Mouse (Mus musculus): ENCODE results near the gene Capn2. TPM values are rescaled to one million over a fixed set of nuclear protein-coding genes. Genes with fewer than 3 reads are reported as not detected.

Gene Capn2
- polyA plus RNA-seq, 1 experiment from 2014 or later, result 39.6 TPM

GRCm38 (mm10) chr1:182506229-182506986, 11.0 kb downstream of the Capn2 start:
- no peak for ATAC-seq
- no peak overlapping the region for H3K27ac ChIP-seq (ENCODE audit: low read depth, low read length)
- no peaks in the 10 kb centered on the region for H3K4me1 ChIP-seq (ENCODE audit: control insufficient read depth, insufficient read depth, low read length)
- no peaks in the 10 kb centered on the region for H3K9me3 ChIP-seq (replicated peaks; ENCODE audit: control insufficient read depth, low read length)
- no peaks in the 10 kb centered on the region for H3K27me3 ChIP-seq (replicated peaks; ENCODE audit: control insufficient read depth, insufficient read depth, low read length)
- peaks cover 29% of the 10 kb centered on the region for H3K36me3 ChIP-seq (ENCODE audit: control insufficient read depth, insufficient read depth, low read length)
- DNase-seq (ENCODE audit: low spot score), result no peak
- 72% methylated on average over 7 of the region's 7 CpGs for WGBS
- no peak overlapping the region for H3K4me3 ChIP-seq (ENCODE audit: low read depth, low read length)
- H3K4me2 ChIP-seq (ENCODE audit: low read length), result no peak overlapping the region
- no peak overlapping the region for H3K9ac ChIP-seq (ENCODE audit: low read length)

GRCm38 (mm10) chr1:182505291-182505690, 12.1 kb downstream of the Capn2 start:
- Histone ChIP-seq H3K4me1 (ENCODE audit: control insufficient read depth, insufficient read depth, low read length) (no peaks in the 10 kb centered on the region), H3K36me3 (ENCODE audit: control insufficient read depth, insufficient read depth, low read length) (peaks cover 19% of the 10 kb centered on the region), H3K9me3 (replicated peaks; ENCODE audit: control insufficient read depth, low read length) (no peaks in the 10 kb centered on the region), H3K4me3 (ENCODE audit: low read depth, low read length) (no peak overlapping the region), H3K9ac (ENCODE audit: low read length) (no peak overlapping the region), H3K4me2 (ENCODE audit: low read length) (no peak overlapping the region), H3K27ac (ENCODE audit: low read depth, low read length) (no peak overlapping the region), H3K27me3 (replicated peaks; ENCODE audit: control insufficient read depth, insufficient read depth, low read length) (no peaks in the 10 kb centered on the region)
- no peak for DNase-seq (ENCODE audit: low spot score)
- no peak for ATAC-seq
- WGBS, result 95% methylated on average over 3 of the region's 3 CpGs

- DNase-seq (ENCODE audit: low spot score) (peak; percentile 64), ATAC-seq (no peak)
- H3K9ac ChIP-seq (ENCODE audit: low read length), result 0 out of 2 replicates have a peak overlapping the region, but pooled peaks have one; percentile 21
- H3K9me3 ChIP-seq (replicated peaks; ENCODE audit: control insufficient read depth, low read length), result no peaks in the 10 kb centered on the region
- H3K27ac ChIP-seq (ENCODE audit: low read depth, low read length), result no peak overlapping the region
- H3K4me2 ChIP-seq (ENCODE audit: low read length), result no peak overlapping the region
- no peaks in the 10 kb centered on the region for H3K27me3 ChIP-seq (replicated peaks; ENCODE audit: control insufficient read depth, insufficient read depth, low read length)
- WGBS, result 15% methylated on average over 4 of the region's 4 CpGs
- H3K36me3 ChIP-seq (ENCODE audit: control insufficient read depth, insufficient read depth, low read length), result peaks cover 11% of the 10 kb centered on the region; the same call in 1 of the 2 replicates
- H3K4me3 ChIP-seq (ENCODE audit: low read depth, low read length), result no peak overlapping the region
- no peaks in the 10 kb centered on the region for H3K4me1 ChIP-seq (ENCODE audit: control insufficient read depth, insufficient read depth, low read length)
Measured at GRCm38 (mm10) chr1:182504223-182504622, 13.2 kb downstream of the Capn2 start.

GRCm38 (mm10) chr1:182503206-182503900, 14.1 kb downstream of the Capn2 start:
- Histone ChIP-seq H3K4me2 (ENCODE audit: low read length) (no peak overlapping the region), H3K4me3 (ENCODE audit: low read depth, low read length) (no peak overlapping the region), H3K9me3 (replicated peaks; ENCODE audit: control insufficient read depth, low read length) (no peaks in the 10 kb centered on the region), H3K9ac (ENCODE audit: low read length) (no peak overlapping the region), H3K4me1 (ENCODE audit: control insufficient read depth, insufficient read depth, low read length) (no peaks in the 10 kb centered on the region), H3K27me3 (replicated peaks; ENCODE audit: control insufficient read depth, insufficient read depth, low read length) (no peaks in the 10 kb centered on the region), H3K27ac (ENCODE audit: low read depth, low read length) (no peak overlapping the region), H3K36me3 (ENCODE audit: control insufficient read depth, insufficient read depth, low read length) (0 out of 2 replicates have a peak, but pooled peaks cover 3% of the 10 kb centered on the region)
- no peak for DNase-seq (ENCODE audit: low spot score)
- ATAC-seq, result no peak
- WGBS, result 85% methylated on average over 13 of the region's 13 CpGs

GRCm38 (mm10) chr1:182502491-182503050, 14.8 kb downstream of the Capn2 start:
- Histone ChIP-seq H3K4me2 (ENCODE audit: low read length) (no peak overlapping the region), H3K9me3 (replicated peaks; ENCODE audit: control insufficient read depth, low read length) (no peaks in the 10 kb centered on the region), H3K27me3 (replicated peaks; ENCODE audit: control insufficient read depth, insufficient read depth, low read length) (no peaks in the 10 kb centered on the region), H3K27ac (ENCODE audit: low read depth, low read length) (no peak overlapping the region), H3K4me1 (ENCODE audit: control insufficient read depth, insufficient read depth, low read length) (no peaks in the 10 kb centered on the region), H3K36me3 (ENCODE audit: control insufficient read depth, insufficient read depth, low read length) (0 out of 2 replicates have a peak, but pooled peaks cover 3% of the 10 kb centered on the region), H3K4me3 (ENCODE audit: low read depth, low read length) (no peak overlapping the region), H3K9ac (ENCODE audit: low read length) (no peak overlapping the region)
- DNase-seq (ENCODE audit: low spot score) (no peak), ATAC-seq (no peak)
- 93% methylated on average over 7 of the region's 7 CpGs for WGBS

GRCm38 (mm10) chr1:182501815-182502405, 15.5 kb downstream of the Capn2 start:
- Histone ChIP-seq H3K9ac (ENCODE audit: low read length) (no peak overlapping the region), H3K9me3 (replicated peaks; ENCODE audit: control insufficient read depth, low read length) (no peaks in the 10 kb centered on the region), H3K4me3 (ENCODE audit: low read depth, low read length) (no peak overlapping the region), H3K27me3 (replicated peaks; ENCODE audit: control insufficient read depth, insufficient read depth, low read length) (no peaks in the 10 kb centered on the region), H3K27ac (ENCODE audit: low read depth, low read length) (no peak overlapping the region), H3K36me3 (ENCODE audit: control insufficient read depth, insufficient read depth, low read length) (0 out of 2 replicates have a peak, but pooled peaks cover 3% of the 10 kb centered on the region), H3K4me2 (ENCODE audit: low read length) (no peak overlapping the region), H3K4me1 (ENCODE audit: control insufficient read depth, insufficient read depth, low read length) (no peaks in the 10 kb centered on the region)
- 93% methylated on average over 7 of the region's 7 CpGs for WGBS
- ATAC-seq, result no peak
- DNase-seq (ENCODE audit: low spot score), result no peak

- no peak overlapping the region for H3K4me2 ChIP-seq (ENCODE audit: low read length)
- no peaks in the 10 kb centered on the region for H3K9me3 ChIP-seq (replicated peaks; ENCODE audit: control insufficient read depth, low read length)
- no peak overlapping the region for H3K27ac ChIP-seq (ENCODE audit: low read depth, low read length)
- no peak overlapping the region for H3K4me3 ChIP-seq (ENCODE audit: low read depth, low read length)
- H3K27me3 ChIP-seq (replicated peaks; ENCODE audit: control insufficient read depth, insufficient read depth, low read length), result no peaks in the 10 kb centered on the region
- WGBS, result 83% methylated on average over 4 of the region's 4 CpGs
- H3K9ac ChIP-seq (ENCODE audit: low read length), result no peak overlapping the region
- ATAC-seq, result no peak
- 0 out of 2 replicates have a peak, but pooled peaks cover 3% of the 10 kb centered on the region for H3K36me3 ChIP-seq (ENCODE audit: control insufficient read depth, insufficient read depth, low read length)
- peak; percentile 30 for DNase-seq (ENCODE audit: low spot score)
- H3K4me1 ChIP-seq (ENCODE audit: control insufficient read depth, insufficient read depth, low read length), result no peaks in the 10 kb centered on the region
Measured at GRCm38 (mm10) chr1:182500843-182501242, 16.6 kb downstream of the Capn2 start.

GRCm38 (mm10) chr1:182500224-182500623, 17.2 kb downstream of the Capn2 start:
- ATAC-seq, result no peak
- 71% methylated on average over 4 of the region's 4 CpGs for WGBS
- H3K9ac ChIP-seq (ENCODE audit: low read length), result no peak overlapping the region
- no peak overlapping the region for H3K27ac ChIP-seq (ENCODE audit: low read depth, low read length)
- H3K4me2 ChIP-seq (ENCODE audit: low read length), result no peak overlapping the region
- no peaks in the 10 kb centered on the region for H3K4me1 ChIP-seq (ENCODE audit: control insufficient read depth, insufficient read depth, low read length)
- no peaks in the 10 kb centered on the region for H3K27me3 ChIP-seq (replicated peaks; ENCODE audit: control insufficient read depth, insufficient read depth, low read length)
- H3K36me3 ChIP-seq (ENCODE audit: control insufficient read depth, insufficient read depth, low read length), result 0 out of 2 replicates have a peak, but pooled peaks cover 1% of the 10 kb centered on the region
- no peak for DNase-seq (ENCODE audit: low spot score)
- H3K9me3 ChIP-seq (replicated peaks; ENCODE audit: control insufficient read depth, low read length), result no peaks in the 10 kb centered on the region
- H3K4me3 ChIP-seq (ENCODE audit: low read depth, low read length), result no peak overlapping the region

Measured in forebrain, embryonic 14.5 days (tissue).